Mouse (Mus musculus) NIH3T3 (cell line): ENCODE measurements around the gene Olfr1474.
"Not testable (repeated sequence)": the region's sequence is repeated elsewhere in the genome, so short reads cannot be mapped to it uniquely, and the experiment has no call there.

Experiments used
- DNase-seq: peaks from one replicate; pipeline ENCODE4 v3.0.0-alpha.2; 2012; ENCODE audit warnings: low read depth

The Olfr1474 gene

GRCm38 (mm10) chr19:13469265-13469664 lies at the start of gene Olfr1474:
Gene Olfr1474, plus strand, starts transcription at chr19:13469565.
- not testable (repeated sequence) for DNase-seq

DNA sequence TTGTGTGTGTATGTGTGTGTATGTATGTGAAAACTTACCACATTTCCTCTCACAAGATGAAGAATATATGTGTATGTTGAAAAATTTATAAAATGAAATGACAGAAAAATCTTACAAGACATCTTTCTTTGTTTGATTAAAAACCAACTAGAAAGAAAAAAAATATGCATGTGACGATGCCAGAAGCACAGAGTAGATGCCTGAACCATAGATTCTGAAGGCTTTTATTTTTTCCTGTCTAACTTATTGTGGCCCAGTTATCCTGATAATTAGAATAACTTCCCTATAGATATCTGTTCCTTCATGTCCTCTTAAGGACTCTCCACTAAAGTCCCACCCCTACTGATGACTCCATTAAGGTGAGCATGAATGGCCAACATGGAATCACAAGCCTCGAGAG lies 26.3 kb upstream of the Olfr1474 start, which contains the start of gene Olfr1471:
Gene Olfr1471, plus strand, starts transcription at position 301 of the 400 bp plus-strand sequence.
- not testable (repeated sequence) for DNase-seq

GRCm38 (mm10) chr19:13455986-13456385 lies 13.4 kb upstream of the Olfr1474 start, which contains the start of gene Olfr1472:
Gene Olfr1472, minus strand, starts transcription at chr19:13456086.
- no peak for DNase-seq

DNA sequence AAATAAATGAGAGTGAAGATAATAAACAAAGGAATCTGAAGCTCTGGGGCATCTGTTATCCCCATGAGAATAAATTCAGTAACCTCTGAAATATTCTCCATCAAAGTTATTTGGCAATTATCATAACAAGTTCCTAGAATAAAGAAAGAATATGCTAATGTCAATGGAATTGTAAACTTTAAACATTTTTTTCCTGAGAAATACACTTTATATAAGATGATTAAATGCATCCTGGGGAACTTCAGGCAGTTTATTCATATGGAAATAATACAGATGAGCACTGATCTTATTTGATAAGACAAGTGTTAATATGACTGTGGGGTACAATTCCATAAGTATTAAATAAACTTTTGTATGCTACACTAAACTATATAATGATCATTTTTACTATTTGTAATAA lies 10.7 kb downstream of the Olfr1474 start, which contains the start of gene Olfr1475:
Gene Olfr1475, minus strand, starts transcription at position 101 of the 400 bp plus-strand sequence.
- DNase-seq, result no peak

GRCm38 (mm10) chr19:13500246-13500645 lies 30.9 kb downstream of the Olfr1474 start, which contains the start of gene Olfr1477:
Gene Olfr1477, plus strand, starts transcription at chr19:13500546.
- DNase-seq, result no peak
